Mouse (Mus musculus): ENCODE data around the gene Stat3.

Gene Stat3

DNA sequence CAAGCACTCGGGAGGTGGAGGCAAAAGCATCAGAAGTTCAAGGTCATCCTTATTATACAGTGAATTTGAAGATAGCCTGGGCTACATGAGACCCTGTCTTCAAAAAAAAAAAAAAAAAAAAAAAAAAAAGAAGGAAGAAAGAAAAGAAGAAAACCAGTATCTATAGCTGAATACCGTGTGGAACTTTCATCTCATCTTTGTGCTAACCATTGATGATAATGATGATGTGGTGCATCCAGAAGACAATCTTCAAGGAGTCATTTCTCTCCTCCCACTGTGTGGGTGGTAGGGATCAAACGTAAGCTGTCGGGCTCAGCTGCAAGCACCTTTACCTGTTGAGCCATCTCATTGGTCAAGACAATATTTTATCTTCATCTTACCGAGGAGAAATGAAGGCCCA is 21.3 kb downstream of the Stat3 start:
- no peak for DNase-seq

DNA sequence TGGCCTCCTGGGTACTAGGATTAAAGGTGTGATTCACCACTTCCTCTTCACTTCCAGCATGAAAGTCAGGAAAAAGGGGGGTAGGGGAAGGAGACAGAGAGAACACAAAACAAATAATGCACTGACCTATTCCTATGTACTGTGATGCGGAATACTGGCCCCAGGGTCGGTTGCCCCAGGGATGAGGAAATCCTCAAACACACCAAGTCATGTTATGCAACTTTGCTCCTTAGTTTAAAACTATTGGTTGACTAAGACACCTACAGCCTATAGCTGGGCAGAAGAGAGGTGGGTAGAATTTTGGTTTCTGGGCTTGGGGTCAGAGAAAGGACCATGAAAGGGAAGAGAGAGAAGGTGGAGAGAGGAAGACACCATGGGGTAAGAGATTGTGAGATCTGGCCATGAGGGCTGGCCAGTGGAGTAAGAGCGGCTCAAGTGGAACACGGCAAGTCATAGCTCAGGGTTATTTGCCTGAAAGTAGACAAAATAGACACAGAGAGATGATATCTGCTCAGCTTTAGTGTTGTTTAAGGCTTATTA is 22.8 kb downstream of the Stat3 start:
- no peak for DNase-seq

DNA sequence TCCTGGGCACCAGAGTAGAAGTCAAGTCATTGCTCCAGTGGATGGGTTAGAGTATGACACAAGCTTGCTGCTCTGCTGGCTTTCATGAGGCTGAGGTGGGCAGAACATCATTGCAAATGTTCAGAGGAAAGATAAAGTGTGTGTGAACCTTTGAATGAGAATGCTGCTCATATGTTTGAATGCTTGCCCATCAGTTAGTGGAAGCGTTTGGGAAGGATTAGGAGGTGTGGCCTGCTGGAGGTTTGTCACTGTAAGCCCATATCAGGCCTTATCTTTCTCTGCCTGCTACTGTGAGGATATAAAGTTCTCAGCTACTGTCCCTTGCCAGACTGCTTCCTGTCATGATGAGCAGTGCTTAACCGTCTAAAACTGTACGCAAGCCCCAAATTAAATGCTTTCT is 24.3 kb downstream of the Stat3 start:
- no peak for DNase-seq

DNA sequence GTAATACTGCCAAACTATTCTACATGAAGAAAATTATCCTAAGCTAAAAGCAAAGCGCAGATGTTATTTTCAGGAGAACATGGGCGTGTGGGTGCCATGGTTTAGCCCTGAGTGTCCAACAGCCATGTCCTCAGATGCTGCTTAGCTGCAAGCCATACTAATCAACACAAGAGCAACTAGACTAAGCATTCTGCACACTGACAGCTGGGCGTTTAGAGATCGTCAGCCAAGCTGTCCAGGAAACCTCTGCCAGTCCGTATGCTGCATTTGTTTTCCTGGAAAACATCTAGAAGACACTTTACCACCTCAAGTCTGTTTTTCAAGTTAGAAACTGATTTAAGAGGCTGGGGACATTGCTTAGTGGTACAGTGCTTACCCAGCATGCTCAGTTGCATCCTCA is 24.9 kb downstream of the Stat3 start:
- no peak for DNase-seq

DNA sequence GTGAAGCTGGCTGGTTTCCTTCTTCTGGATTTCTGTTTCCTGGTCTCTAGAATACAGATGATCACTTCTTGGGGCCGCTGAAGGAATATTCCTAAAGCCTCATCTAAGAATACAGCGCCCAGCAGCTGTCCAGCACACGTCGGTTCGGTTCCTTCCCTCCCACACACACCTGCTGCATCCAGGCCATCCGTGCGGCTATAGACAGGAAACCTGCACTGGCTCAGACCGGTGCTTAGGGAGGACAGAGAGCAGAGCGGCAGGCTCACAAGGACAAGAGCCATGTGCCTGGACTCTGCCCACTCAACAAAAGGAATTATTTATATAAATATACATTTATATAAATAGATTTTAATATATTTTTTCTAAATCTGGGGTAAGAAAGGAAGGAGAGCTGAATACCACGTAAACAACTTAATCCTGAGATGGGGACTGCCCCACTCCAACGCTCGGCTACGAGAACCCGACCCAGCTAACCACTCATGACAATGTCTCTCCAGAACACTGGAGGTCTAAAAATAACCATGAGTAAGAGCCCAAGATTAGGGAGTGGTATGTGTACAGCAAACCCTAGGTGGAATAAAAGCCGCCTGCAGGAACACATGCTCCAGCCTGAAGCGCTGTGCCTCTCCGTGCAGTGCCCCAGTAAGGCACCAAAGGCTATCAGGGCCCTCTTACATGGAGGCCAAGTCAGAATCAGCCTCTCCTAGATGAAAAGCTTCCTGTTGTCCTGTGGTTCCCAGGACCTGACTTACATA is 26.8 kb downstream of the Stat3 start:
- no peak for DNase-seq

DNA sequence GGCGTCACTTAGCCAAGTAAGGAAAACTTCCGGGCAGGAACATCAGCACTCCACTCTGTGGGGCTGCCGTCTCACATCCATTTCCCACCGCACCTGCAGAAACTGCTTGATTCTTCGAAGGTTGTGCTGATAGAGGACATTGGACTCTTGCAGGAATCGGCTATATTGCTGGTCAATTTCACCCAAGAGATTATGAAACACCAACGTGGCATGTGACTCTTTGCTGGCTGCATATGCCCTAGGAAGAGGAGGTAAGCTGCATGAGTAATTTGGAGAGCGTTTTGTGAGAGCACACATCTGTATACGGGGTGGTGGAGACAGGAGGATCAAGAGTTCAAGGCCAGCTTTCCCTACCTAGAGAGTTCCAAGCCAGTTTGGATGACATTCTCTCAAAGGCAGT is 30.8 kb downstream of the Stat3 start:
- DNase-seq: no peak

DNA sequence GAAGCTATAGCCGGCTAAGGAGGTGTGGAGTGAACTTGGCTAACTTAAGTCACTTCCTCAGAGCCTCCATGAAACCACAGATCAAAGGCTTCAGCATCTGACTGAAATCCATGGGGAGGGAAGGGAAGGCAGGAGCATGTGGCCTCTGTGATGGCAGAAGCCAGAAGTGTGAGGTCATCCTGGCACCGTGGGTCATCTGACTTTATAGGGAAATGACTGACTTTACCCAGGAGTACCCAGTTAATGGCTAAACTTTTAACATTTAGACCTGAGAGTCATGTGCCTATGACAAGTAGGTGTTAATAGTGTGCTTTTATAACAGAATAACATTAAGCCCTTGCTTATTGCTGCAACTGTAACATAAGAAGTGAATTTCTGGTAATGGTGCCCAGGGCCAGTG is 31.2 kb downstream of the Stat3 start:
- no peak for DNase-seq

DNA sequence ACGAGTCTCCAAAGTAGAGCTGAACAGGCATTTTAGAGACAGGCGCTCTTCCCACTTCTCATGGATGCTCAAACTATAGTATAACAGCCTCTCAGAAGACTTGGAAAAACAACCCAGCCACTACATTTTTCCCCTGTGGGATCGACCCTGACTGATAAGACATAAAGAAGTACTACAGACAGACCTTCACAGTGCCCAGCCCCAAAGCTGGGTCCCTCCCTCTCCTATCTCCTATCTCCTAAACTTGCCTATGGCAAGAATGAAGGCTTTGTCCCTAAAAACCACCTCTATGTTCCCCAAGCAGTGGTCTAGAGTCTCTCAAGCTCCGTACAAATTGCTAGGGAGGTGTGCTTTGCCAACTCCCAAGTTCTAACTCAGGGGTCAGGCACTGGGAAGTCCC is 32.5 kb downstream of the Stat3 start:
- no peak for DNase-seq

DNA sequence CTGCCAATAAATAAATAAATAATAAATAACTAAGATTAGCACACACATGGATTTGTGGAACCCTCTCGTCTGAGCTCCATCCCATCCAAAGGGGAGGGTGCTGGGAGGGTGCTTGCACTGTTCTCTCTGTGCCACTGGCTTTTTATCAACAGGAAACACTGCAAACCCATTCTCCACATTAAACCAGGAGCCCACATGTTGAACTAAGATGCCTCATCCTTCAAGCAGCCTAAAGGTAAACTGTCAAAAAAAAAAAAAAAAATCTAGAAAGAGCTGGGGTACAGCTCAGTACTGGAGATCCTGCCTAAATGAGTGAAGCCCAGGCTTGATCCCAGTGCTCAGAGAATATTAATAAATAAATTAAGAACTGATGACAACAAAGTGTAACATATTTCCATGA is 33.4 kb downstream of the Stat3 start:
- no peak for DNase-seq

DNA sequence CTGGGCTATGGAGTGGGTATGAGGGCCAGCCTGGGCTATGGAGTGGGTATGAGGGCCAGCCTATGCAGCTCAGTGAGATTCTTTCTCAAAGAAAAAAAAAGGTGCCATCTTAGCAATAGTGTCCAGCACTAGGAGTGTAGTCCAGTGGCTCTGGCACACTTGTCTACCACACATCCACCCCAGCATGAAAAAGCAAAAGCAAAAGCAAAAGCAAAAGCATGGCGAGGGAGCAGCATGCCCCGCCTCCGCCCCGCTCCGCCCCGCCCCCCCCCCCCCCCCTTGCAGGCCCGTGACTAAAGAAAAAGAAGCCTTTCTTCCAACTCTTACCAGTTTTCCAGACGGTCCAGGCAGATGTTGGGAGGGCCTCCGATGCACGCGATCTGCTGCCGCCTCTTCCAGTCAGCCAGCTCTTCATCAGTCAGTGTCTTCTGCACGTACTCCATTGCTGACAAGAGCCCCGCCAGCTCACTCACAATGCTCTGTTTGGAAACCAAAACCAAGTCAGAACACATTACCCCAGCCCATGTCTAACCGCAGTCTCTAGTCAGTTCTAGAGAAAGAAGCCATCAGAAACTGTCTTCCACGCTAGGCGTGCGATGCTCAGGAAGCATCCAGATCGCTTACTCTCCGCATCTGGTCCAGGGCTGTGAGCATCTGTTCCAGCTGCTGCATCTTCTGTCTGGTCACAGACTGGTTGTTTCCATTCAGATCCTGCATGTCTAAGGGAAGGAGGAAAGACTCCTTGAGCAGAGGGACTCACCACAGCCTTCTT is 34.6 kb downstream of the Stat3 start:
- DNase-seq: no peak

DNA sequence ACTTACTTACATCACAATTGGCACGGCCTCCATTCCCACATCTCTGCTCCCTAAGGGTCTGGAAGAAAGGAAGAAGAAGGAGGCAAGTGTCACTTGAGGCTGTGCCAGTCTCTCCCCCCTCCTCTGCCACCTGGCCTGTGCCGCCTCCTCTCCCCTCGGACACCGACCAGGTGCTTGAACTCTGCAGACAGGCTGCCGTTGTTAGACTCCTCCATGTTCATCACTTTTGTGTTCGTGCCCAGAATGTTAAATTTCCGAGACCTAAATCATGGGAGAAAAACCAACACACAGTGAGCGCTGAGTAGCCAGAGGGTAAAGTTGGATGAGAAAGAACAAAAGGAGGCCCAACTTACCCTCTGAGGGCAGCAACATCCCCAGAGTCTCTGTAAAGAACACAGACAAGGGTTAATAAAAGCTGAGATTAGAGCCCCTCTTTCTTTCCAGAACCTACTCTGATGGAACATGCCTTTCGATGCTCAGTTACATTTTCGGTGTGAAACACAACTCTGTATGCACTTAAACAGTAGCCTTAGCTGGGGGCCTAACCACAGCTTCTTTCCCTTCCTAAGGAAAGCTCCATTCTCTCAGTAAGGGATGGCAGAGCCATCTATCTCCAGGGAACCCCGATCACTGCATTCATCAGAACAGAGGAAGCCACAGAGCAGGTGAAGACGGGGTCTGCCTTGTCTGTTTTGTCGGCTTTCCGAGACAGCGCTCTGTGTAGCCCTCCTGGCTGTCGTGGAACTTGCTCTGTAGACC is 40.7 kb downstream of the Stat3 start:
- no peak for DNase-seq

DNA sequence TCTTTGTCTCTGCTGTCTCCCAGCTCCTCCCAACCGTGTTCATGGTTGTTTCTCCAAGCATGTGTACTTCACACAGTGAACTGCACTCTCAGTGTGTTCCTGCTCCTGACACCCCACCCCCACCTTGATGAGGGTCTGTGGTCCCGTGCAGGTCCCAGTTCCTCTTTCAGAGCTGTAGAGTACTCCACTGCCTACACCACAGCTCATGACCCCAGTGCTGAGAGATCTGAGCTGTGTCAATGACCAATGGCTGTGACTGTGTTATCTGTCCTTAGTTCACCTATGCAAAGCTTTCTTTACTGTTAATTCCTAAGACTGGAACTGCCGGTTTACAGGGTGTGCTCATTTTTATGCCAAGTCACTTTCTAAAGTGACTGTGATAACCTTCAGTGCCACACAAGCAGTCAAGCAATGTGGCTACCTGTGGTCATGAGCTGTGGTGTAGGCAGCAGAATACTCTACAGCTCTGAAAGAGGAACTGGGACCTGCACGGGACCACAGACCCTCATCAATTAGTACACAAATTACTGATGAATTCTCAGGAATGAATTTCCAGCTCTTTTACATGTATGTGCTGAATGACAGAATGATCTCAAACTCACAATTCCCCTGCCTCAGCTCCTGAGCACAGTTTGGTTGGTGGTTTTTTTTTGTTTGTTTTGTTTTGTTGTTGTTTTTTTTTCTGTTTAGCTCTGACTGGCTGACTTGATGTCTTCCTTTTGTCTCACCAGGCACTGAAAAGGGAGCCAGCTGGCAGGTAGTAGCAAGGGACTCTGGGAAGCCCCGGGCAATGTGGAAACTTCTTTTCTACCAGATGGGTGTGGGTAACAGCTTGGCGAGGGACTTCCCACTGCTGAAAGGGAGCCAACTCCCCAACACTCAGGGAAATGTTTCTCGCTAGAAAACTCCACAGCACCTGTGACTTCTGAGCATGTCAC is 41.8 kb downstream of the Stat3 start:
- peak; percentile 41 for DNase-seq

DNA sequence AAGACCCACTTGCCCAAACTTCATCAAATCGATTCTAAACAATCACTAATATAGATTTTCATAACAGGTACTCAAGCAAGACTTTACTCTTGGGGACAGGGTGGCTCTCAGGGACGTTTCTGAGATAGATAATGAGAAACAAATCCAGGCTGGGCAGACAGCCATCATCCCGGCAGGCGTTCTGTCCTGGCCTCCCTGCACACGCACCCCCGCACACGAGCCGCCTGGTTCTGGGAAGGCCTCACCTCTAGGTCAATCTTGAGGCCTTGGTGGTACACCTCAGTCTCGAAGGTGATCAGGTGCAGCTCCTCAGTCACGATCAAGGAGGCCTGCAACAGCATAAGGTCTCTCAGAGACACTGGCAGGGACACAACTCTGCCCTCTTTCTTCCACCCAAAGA is 43.3 kb downstream of the Stat3 start:
- peak; percentile 30 for DNase-seq

DNA sequence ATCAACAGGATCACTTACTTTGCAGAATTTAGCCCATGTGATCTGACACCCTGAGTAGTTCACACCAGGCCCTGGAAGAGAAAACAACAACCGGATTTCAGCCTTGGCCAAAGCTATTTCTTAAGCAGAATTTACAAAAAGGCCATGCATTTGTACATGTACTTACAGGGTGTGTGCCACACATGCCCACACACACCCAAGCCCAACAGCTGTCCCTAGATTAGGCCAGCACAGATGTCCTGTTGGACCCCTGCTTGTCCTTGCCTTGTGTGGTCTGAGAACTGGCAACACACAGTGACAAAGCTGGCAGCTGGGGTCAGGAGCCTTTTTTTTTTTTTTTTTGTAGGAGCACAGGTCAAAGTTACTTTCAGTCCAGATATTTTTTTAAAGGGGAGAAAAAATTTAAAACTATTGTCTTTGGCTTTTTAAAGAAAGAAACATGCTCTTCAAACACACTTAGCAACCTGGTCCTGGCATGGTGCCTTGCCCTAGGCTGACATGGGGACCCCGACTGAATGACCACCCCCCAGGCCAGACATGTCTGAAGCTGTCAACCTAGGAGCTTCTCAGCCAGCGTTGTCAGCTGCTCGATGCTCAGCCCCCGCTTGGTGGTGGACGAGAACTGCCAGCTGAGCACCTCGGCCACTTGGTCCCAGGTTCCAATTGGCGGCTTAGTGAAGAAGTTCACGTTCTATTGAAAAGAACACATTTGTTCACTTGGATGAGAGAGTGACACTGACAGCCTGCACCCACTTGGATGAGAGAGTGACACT is 45.0 kb downstream of the Stat3 start:
- no peak for DNase-seq

DNA sequence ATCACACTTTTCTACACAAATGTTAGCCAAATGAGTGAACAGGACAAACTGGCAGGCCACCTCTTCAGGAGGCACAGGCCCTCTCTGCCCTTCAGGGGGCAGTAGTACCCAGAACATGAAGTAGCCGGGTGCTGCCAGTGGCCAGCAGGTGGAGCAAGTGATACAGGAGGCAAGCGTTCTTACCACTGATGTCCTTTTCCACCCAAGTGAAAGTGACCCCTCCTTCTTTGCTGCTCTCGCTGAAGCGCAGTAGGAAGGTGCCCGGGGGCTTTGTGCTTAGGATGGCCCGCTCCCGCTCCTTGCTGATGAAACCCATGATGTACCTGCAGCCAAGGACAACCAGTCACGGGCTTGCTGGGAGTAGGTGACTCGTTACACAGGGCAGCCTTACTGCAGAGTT is 45.9 kb downstream of the Stat3 start:
- DNase-seq: peak; percentile 88

DNA sequence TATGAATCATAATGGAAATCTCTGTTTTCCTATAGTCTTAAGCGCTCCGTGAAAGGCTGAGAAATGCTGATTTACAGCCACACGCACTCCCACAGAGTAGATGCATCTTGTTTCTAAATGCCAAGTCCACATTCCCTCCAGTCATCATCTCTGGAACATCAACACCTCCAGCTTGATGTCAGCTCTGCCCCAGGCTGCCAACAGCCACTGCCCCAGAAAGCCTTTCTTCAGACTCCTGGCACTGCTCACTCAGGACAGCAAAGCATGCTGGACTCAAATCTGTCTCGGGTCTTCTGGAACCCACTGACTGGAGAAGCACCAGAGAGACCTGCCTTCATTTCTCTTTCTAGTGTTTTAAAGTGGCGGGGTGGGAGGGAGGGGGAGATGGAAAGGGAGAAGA is 46.9 kb downstream of the Stat3 start:
- no peak for DNase-seq

DNA sequence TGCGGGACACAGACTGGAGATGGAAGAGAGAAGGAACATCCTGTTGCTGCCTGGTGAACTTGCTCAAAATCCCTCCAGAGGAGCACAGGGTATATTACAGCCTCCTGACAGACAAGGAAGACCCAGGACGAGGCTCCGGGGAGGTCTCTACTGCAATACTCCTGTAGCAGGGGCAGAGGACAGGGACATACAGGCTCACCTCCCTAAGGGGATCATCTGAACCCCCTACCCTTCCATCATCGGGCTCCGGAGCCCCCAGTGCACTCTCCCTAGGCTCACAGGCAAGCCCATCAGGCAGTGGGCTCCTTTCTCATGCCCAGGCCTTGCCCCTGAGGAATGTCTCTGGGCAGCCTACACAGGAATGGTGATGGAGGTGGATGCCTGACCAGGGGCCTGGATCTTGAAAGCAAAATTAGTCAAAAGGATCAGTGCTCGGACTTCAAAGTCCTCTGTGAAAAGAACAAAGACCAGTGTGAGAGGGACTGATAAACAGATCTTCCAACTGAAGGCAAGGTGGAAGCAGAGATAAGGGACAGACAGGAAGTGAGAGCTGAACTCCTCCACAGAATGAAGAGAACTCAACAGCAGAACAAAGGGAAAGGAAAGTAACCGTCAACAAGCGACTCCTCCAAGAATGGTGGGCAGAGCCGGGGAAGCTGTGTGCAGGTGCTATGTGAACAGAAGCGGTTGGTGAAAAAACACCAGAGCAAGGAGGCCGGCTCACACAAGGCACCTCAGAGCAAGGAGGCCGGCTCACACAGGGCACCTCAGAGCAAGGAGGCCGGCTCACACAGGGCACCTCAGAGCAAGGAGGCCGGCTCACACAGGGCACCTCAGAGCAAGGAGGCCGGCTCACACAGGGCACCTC is 47.9 kb downstream of the Stat3 start:
- no peak for DNase-seq

DNA sequence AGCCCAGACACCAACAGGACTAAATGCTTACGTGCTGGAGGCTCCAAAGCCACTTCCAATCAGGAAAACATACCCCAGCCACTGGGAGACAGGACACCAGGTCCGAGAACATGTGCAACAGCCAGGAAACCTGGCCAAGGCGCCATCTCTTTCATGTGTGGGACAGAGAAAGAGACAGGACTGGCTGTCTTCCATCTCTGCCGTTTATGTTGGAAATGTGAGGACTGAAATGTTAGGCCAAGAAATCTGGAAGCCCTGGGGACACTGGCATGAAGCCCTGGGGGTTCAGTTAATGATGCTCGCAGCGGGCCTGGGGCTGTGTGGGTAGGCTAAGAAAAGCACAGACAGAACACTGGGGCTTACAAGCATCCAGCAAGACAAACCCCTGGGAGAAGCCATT is 48.9 kb downstream of the Stat3 start:
- DNase-seq: no peak

DNA sequence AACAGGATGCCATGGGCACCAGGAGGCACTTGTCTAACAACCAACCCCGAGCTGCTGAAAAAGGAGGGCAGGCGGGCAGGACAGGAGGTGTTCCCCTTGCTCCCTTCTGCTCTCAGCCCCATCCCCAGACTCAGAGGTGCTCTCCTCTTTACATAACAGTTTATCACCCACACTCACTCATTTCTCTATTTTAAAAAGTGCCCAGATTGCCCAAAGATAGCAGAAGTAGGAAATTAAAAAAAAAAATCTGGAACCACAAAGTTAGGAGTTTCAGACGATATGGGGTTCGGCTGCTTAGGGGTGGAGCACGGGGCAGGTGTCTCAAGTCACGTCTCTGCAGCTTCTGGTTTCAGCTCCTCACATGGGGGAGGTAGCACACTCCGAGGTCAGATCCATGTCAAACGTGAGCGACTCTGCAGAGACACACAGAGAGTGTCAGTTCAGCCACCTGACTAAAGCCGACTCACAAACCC is 51.0 kb downstream of the Stat3 start:
- no peak for DNase-seq

DNA sequence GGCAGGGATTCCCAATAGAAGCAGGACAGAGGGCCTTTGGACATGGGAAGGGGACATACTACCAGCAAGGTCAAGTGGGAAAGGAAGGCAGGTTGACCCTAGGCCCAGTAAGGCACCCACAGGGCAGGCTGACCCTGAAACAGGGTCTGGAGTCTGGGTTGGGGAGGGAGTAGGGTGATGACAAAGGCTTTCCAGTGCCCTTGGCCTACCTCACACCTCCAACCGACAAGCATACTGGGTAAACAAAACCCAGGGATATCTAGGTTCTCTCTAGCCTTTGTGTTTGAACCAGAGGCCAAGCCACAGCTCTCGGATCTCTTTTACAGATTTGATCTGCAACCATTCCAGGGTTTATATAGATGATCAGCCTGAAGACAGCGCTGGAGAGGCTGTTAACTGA is 51.6 kb downstream of the Stat3 start:
- DNase-seq: no peak

DNA sequence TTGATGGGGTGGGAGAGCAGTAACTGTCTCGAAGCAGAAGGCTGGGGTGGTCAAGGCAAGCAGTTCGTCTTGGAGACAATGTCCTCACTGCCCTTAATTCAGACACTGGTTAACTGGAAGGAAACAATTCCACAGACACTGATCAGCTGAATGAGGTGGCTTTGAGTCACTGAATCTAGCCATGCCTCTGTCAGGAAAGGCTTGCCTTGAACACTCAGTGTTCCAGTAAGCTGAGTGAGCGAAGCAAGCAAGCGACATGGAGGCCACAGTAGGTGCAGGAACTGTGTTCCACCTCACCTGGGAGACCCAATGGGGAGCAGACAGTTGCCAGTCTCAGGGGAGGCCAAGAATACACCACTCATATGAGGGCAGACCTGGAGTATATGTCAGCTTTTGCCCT is 52.1 kb downstream of the Stat3 start:
- no peak for DNase-seq

Measured in cerebellum, adult 8-10 months (tissue).